Mouse (Mus musculus) brain, embryonic 18.5 days (tissue): ENCODE measurements around the gene Tspan11.
A peak's percentile ranks its signal among the peaks of the same experiment; 100 is the strongest.

ENCODE experiments used
- DNase-seq: peaks from one replicate; pipeline ENCODE4 v3.0.0-alpha.2; 2012; ENCODE audit warnings: low read depth, low spot score

The Tspan11 gene

DNA sequence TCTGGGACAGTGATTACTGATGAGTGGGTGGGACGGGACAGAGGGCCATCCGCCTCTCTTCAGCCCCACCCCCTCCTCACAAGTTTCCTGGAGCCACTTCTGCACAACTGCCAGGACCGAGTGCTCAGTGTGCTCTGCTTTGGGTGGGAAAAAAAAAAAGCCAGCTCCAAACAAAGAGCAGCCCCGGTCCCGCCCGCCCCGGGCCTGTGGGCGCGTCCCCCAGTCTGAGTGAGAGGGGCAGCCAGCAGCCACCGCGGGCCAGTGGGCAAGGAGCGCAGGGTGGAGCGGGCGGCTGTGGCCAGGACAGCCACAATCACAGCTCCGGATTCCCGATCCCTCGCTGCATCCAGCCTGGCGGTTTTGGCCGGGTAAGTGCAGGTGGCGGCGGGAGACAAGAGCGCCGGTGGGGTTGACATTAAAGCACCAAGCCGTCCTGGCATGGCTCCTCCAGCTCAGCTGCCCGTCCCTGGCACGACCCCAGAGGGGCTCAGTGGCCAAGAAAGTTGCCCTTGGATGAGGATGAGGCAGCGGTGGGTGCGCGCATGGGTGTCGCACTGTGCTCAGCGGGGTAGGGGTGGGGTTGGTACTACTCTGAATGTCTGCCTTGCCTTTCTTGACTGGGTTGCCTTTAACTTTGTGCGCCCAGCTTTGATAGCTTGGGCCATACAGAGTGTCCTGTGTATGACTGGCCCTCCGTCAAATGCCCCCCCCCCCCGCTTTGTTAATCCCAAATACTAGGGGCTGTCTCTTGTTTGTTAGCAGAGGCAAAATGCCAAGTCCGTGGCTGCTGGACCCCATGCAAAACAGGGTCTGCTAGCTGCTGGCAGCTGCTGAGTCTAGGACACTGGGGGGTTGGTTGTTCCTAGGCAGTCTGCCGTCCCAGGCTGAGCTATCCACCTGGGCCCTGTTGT is at the start of gene Tspan11:
Gene Tspan11, plus strand, starts transcription at position 79 of the 911 bp plus-strand sequence.
- peak; percentile 54 for DNase-seq

DNA sequence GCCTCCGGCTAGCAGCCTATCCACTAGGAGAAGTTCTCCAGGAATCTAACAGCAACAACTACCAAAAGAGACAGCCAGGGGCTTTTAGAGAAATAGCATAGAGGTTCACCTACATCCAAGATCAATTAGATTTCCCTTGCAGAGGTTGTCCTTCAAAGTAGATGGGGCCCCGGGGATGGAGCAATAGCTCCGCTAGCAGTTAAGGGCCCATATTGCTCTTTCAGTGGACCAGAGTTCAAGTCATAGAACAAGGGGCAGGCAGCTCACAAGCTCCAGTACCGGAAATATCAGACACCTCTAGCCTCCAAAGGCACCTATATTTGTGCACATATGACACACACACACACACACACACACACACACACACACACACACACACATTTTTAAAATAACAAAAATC is 49.5 kb upstream of the Tspan11 start:
- no peak for DNase-seq

DNA sequence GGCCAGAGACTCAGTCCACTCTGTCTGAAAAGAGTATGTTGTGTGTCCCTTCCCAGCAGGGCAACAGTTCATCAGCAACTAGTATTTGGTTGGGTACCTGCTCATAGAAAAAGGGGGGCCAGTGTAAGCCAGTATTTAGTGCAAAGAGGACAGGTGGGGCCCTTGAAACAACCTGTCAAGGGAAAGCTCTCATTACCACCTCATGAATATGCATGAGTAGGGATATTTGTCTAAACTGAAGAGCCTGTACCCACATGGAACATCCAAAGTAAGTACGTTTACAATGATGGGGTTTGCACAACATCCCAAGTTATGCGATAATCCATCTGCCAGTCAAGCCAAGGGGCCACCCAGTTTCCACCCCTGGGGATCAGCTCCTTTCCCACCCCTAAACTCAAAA is 47.9 kb upstream of the Tspan11 start:
- DNase-seq, result no peak

DNA sequence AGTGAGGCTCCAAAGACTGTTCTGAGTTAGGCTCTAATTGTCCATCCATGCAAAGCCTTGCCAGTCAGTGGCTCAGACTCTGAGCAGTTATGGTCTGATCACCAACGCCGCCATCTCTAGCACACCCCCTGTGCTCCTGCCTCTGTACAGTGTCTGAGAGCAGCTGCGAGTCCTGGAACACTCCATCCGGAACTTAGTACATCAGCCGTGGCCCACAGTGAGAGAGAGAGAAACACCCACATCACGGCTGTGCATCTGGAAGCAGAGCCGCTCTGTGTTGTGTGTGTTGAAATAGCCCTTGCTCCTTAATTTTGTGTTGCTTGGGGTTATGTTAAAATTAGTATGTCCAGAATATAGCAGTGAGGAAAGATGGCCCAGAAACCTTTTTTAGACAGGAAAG is 47.2 kb upstream of the Tspan11 start:
- no peak for DNase-seq

DNA sequence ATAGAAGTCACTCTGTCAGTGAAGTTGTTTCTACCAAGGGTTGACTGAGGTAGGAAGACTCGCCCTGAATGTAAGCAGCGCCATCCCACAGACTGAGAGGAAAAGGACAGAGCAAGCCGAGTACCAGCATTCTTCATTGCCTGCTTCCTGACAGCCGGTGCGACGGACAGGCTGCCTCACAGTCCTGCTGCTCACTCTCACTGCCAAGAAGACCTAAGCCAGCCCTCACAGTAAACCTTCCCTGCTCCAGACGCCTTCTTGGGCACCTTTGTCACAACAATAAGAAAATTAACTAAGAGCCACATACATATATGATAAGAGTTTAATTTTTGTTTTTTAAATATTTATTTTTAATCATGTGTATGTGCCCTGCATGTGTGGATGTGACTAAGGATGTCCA is 46.1 kb upstream of the Tspan11 start:
- no peak for DNase-seq

DNA sequence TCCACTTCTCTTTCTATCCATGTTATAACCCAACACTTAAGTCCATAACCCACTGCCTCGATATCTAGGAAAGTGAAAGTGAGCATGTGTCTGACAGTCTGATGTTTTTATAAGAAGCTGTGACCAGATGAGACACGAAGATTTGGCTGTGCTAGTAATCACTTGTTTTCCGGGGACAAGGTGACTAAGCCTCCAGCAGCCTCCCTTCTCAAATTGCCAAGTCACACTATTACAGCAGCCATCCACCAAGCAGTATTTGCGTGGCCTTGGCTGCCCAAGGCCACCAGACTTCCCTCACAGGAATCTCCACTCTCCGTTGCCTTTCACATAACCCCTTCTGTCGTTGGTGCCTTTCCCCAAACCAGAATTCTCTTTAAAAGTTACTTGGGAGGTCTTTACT is 40.9 kb upstream of the Tspan11 start:
- no peak for DNase-seq

DNA sequence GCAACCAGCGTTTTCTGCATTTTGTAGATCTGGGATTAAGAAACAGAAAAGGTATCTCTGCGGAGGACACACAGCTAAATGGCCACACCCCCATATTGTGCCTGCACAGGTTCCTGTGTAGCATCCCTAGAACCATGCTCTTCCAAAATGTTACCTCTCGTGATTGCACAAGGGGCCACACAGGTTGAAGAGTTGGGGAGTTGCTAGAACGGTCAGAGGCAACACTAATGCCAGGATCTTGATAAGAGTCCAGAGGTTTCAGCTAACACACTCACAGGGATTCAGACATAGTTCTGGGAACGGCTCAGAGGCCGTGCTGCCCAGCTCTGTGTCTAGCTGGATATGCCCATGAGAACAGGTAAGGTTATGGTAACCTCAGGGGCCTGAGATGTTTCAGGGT is 37.9 kb upstream of the Tspan11 start:
- no peak for DNase-seq

DNA sequence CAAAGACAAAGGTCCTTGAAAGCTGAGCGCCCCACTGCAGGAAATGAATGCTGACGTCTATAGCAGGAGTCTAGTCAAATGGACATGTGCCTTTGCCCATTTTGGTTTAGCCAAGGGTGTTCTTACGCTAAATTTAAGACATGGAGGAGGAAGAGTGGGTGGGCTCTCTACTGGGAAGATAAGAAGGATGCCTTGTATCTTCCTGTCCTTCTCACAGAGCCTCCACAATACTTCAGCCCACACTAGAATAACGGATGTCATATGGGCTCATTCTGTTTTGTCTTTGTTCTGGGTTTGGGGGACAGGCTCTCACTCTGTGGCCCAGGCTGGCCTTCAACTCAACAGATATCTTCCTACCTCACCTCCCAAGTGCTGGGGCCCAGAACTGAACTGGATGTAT is 35.8 kb upstream of the Tspan11 start:
- DNase-seq, result no peak

DNA sequence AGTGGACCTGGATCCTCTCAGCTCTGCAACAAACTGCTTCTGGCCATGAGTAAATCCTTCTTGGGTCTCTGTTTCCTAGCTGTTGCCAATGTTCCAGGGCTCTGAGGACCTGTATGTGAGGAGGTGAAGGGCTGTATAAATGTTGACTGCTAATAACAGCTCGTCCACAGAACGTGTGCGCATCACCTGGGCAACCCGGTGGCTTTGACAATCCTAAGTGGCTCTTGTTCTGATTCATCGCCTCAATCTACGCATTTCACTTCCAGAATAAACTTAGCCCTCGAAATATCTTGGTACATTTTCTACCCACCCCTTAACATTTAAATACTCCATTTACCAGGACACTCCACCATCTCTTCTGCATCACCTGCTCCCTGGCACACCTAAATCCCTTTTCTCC is 34.1 kb upstream of the Tspan11 start:
- DNase-seq, result no peak

DNA sequence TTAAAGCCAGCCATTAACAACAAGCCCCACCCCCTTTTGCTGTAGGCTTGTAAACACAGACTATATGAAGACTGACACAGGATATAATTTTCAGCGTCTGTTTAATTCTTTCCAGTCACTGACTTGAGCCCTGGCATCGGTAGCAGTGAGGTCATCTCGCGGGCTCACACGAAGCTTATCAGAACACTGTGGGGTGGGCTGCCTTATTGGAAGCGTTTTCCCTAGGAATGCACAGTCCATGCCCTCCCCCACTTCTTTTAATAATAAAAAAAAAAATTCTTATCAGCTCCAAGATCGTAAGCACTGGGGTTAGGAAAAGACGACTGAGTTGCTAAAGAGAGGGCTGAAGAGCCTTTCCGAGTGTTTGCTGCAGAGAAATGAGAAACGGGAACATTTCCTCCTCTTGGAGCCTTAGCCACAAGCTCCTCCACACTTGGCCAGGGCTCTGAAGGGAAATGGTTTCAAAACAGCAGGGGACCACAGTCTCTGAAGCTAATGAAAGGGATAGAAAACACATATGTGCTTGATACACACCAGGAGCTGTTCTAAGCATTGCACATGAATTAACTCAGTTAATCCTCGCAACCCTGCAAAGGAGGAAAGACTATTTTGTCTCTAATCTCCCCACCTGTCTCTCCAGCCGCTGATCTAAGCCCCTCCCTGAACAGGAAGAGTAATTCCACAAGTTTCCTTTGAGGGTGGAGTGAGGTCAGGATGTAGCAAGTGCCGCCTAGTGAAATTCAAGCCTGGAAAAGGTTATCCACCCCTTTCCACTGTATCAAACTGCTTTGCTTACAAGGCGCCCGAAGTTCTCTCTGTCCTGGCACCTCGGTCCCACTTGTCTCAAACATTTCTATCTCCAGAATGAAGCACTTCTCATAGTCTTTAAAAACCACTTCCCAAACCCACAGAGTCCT is 33.4 kb upstream of the Tspan11 start:
- DNase-seq, result no peak

DNA sequence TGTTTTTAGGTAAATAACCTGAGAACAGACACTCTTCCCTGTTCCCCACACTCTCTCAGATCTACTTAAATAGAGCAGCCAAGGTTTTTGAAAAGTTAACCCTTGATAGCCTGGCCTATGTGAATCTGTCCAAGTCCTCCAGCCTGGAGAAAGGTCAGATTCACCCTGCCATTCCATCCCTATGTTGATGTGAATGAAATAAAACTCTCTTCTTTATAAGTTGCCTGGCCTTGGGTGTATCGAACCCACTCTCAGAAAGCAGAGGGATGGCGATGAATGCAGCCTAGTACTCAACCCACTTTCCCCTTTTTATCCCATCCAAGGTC is 32.7 kb upstream of the Tspan11 start:
- DNase-seq, result no peak

DNA sequence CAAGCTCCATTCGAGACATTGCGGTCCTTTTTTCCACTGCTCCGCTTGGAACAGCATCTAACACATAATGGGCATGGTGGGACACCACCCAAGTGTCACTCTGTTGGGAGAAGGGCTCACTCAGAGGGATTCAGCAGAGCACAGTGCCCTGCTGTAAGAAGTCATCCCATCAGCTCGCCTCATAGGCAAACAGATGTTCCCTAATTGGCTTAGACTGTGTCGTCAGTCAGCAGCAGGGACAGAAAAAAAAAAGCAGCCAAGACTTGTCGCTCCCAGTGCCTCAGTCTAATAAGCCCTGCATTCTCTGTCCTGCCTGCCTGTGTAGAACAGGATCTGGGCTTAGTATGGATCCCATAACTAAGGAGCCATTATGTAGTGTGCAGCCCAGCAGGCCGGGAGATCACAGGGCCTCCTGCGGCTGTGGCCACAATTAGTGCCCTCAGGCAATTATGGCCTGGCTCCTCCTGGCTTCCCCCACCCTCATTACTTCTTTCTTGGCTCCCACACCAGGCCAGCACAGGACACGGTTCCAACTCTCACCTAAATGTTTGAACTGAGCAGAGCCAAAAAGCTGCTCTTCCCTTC is 31.6 kb upstream of the Tspan11 start:
- DNase-seq, result peak; percentile 16

DNA sequence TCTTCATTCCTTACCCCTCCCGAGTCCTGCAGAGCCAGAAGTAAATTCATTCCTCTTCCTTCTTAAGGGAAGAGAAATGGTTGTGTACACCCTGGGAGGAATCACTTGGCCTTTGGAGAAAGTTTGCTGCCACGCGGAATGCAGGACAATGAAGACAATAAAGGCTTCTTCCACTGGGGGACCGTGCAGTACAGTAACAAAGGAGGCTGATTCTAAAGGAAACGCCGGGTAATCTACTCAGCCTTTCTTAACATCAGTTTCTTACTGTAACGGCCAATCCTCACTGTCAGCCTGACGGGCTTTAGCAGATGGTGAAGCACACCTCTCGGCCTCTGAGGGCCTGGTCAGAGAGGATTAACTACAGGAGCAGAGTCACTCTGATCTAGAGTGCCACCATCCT is 25.4 kb upstream of the Tspan11 start:
- DNase-seq, result no peak

DNA sequence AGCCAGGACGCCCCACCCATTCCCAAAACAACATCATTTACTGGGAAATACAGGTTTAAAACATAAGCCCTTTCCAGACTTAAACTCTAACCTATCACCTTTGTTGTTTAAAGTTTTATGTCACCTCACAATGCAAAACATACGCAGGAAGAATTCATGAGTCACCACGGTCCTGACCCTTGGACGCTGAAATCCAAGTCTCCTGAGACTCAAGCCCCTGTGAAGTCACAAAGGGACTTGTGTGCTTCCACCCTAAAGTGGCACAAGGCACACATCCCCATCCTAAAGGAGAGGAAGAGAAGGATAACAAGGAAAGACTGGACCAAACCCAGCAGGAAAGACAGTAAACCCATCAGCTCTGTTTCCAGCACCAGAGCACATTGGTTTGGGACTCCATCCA is 22.0 kb upstream of the Tspan11 start:
- DNase-seq, result no peak

DNA sequence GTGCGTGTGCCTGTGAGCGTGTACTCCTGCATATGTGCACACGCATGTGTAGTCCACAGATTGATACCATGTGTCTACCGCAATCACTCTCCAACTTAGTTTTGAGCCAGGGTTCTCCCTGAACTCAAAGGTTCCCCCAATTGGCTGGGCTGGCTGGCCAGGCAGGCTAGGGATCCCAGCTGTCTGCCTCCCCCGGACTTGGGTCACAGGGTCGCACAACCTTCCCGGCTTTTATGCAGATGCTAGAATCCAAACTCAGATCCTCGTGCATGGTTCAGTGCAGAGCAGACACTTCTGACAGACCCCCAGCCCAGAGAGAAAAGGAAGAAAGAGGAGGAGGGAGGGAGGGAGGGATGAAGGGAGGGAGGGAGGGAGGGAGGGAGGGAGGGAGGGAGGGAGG is 18.8 kb upstream of the Tspan11 start:
- no peak for DNase-seq

DNA sequence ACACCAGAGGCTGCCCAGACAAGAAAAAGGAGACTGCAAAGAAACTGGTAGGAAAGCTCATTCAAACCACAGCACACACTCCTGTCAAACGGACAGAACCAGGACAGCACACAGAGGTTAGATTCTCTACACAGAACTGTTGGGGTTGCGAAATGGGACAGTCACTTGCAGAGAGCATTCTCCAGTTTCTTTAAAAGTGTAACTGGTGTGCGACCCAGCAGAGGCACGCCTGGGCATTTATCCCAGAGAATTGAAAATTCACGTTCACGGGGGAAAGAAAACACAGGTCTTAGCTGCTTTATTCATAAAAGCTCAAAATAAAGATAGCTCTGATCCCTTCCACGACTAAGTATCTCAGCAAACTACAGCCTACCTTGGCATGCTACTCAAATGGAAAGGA is 18.3 kb upstream of the Tspan11 start:
- no peak for DNase-seq

DNA sequence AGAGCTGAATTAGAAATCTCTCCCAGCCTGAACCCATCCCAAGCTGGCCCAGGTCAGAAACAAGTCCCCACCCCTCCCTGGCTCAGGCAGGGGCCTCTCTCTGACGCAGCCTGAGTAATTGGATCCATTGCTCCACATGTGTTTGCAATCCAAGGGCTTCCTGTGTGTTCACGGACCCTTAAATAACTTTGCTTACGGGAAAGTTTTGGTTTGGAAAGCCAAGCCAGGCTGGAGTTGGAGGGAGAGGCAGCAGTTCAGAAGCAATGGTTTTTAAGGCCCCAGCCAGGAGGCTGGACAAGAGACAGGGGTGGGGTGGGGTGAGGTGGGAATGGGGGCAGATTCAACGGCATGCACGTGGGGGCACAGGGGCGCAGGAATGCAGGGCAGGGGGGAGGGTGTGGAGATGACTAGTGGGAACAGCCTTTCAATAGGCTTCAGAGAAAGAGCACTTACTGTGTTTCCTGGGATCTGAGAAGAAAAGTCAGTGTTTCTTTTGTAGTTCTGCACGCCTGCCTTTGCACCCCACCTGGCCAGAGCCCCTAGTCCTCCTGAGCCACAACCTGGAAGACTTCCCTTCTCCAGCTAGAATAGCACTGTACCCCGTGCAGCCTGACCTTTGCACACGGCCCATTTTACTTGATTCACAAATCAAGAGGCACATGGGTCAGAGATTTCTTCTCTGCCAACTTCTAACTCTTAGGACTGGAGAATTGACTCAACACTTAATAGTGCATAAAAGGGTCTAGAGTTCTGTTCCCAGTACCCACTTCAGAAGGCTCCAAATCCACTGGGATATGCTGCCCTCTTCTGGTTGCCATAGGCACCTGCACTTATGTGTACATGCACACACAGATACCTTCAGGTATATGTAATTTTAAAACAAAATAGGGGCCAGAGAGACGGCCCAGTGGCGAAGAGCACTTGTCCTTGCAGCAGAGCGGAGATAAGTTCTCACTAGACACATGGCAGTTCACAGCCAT is 16.8 kb upstream of the Tspan11 start:
- DNase-seq, result no peak

DNA sequence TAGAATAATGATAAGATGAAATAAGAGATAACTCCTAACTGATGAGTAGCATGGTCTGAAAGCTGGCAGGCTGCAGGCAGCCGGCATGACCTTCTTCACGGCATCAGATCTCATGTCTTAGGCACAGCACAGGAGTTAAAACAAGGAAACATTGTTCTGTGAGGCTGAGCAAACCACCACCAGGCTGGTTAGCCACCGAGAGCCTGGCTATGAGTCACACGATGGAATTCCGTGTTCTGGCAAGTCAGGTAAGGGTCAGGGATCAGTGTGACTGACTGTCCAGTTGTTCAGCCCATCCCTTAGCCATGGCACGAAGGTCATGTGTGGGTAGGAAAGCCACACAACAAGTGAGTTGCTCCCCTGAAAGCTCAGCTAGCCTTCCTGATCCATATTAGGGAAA is 16.0 kb upstream of the Tspan11 start:
- no peak for DNase-seq

DNA sequence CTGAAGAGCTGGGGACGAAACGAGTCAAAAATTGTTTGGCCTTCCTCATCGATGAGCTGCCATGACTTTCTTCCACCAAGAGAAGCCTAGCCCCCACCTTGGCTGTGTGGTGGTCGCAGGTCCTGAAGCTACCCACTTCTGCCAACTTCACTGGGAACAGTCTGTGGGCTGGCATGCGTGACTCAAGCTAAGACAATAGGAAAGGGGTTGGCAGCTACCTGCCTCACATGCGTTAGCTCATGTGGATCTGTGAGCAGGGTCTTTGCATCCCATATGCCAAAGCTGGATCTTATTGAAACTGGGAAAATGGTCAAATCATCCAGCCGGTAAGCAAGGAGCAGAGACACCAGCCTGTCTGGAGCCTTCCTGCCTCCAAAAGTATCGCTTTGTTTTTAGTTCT is 14.8 kb upstream of the Tspan11 start:
- no peak for DNase-seq

DNA sequence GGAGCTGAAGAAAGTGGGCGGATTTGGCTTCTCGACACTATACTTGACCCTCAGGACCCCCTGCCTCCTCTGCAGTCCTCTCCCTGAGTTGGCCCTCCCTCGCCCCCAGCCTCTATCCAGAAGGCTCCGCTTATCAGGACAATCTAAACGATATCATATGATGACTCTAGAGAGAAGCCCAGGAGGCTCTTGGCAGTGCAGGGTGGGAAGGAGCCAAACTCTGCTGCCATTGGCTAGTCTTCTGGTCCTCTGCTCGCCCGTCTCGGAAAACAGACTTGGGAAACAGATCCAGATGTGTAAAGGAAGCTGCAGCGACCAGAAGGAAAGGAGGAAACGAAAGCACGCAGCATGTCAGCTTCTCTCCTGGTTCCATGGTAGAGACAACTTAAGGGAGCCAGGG is 11.5 kb upstream of the Tspan11 start:
- DNase-seq, result no peak

DNA sequence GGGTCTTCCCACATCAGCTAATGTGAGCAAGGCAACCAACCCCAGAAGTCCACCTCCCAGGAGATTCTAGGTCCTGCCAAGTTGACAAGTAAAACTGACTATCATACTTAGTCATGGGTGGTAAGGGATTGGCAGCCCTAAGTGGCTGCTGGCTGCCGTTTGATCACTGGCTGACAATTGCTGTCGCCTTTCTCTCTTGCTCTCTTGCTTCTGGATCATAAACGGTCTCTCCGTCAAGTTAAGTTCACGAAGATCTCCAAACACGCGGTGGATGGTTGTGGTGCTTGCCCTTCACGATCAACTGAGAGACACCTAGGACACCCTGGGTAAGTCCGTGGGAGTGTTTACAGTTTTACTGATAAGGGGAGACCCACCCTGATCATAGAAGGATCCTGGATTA is 11.0 kb upstream of the Tspan11 start:
- DNase-seq, result no peak
